Mouse (Mus musculus) telencephalon, adult 2 months (tissue): Measurements from ENCODE around the gene Klhl20.

Source experiments
- DNase-seq: peaks from one replicate; pipeline ENCODE4 v3.0.0-alpha.2; 2011; ENCODE audit warnings: low read depth, low spot score

The Klhl20 gene

GRCm38 (mm10) chr1:161130726-161131664 is at the start of gene Klhl20:
Klhl20 (minus strand) TSS chr1:161131511.
- DNase-seq: peak; percentile 95

GRCm38 (mm10) chr1:161180674-161181073 is 49.4 kb upstream of the Klhl20 start:
- no peak for DNase-seq

GRCm38 (mm10) chr1:161170651-161171050 is 39.3 kb upstream of the Klhl20 start:
- DNase-seq: peak; percentile 18

- DNase-seq: no peak
These were observed 29.0 kb upstream of the Klhl20 start for GRCm38 (mm10) chr1:161160266-161160665.

- no peak for DNase-seq
These were observed 27.9 kb upstream of the Klhl20 start, which contains the start of gene Tex50 for GRCm38 (mm10) chr1:161159214-161159613. Tex50 (minus strand) TSS chr1:161159314.

GRCm38 (mm10) chr1:161156546-161156945 is 25.2 kb upstream of the Klhl20 start:
- DNase-seq: no peak

- no peak for DNase-seq
These were observed 19.8 kb upstream of the Klhl20 start for GRCm38 (mm10) chr1:161151098-161151497.

- DNase-seq: no peak
These were observed 16.6 kb upstream of the Klhl20 start for GRCm38 (mm10) chr1:161147888-161148287.

- DNase-seq: peak; percentile 3
These were observed 14.3 kb upstream of the Klhl20 start for GRCm38 (mm10) chr1:161145611-161146010.

GRCm38 (mm10) chr1:161143216-161143615 is 11.9 kb upstream of the Klhl20 start:
- peak; percentile 28 for DNase-seq

- DNase-seq: peak; percentile 36
These were observed 11.3 kb upstream of the Klhl20 start, which contains the start of gene Ankrd45 for GRCm38 (mm10) chr1:161142531-161143159. Ankrd45 (plus strand) TSS chr1:161142691.

GRCm38 (mm10) chr1:161140026-161140762 is 8.9 kb upstream of the Klhl20 start:
- no peak for DNase-seq

GRCm38 (mm10) chr1:161139496-161139895 is 8.2 kb upstream of the Klhl20 start:
- DNase-seq: no peak

- DNase-seq: no peak
These were observed 4.8 kb downstream of the Klhl20 start for GRCm38 (mm10) chr1:161126461-161126860.

- DNase-seq: no peak
These were observed 8.5 kb downstream of the Klhl20 start for GRCm38 (mm10) chr1:161122661-161123418.

- no peak for DNase-seq
These were observed 16.7 kb downstream of the Klhl20 start for GRCm38 (mm10) chr1:161114591-161114990.

GRCm38 (mm10) chr1:161109216-161109615 is 22.1 kb downstream of the Klhl20 start:
- no peak for DNase-seq

- no peak for DNase-seq
These were observed 27.5 kb downstream of the Klhl20 start for GRCm38 (mm10) chr1:161103842-161104241.

GRCm38 (mm10) chr1:161099721-161100405 is 31.4 kb downstream of the Klhl20 start:
- no peak for DNase-seq

- DNase-seq: no peak
These were observed 54.1 kb downstream of the Klhl20 start for GRCm38 (mm10) chr1:161077243-161077642.

- DNase-seq: no peak
These were observed 55.1 kb downstream of the Klhl20 start for GRCm38 (mm10) chr1:161076238-161076637.
